Mouse (Mus musculus) right cerebral cortex, postnatal 10 days (tissue): ENCODE results near the gene Pilrb1.
"Not testable (repeated sequence)": the region's sequence is repeated elsewhere in the genome, so short reads cannot be mapped to it uniquely, and the experiment has no call there.

Experiments
- DNase-seq, 2 experiments: peaks; one replicate each; pipeline ENCODE4 v3.0.0; 2021; ENCODE audit warnings: low spot score in 2 of 2

Pilrb1 gene

GRCm38 (mm10) chr5:137857960-137858710 lies at the start of gene Pilrb1:
Pilrb1 (minus strand) TSS chr5:137858106.
- not testable (repeated sequence) for DNase-seq

DNA sequence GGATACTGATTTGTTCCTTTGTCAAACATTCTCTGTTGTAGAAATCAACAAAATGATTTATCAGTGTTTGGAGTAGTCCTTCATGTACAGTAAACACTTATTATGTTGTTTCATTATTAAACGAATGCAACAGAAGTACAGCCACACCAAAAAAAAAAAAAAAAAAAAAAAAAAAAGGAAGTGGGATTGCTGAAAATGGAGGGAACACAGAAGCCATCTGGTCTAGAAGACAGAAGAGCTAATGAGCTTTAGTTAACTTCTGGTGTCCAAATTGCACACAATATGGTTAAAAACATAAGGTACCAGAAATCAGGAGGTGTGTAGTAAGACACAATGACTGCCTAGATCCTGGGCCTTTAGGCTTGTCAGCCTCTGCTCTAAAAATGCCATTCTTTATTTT lies 39.9 kb upstream of the Pilrb1 start:
- no peak for DNase-seq

- DNase-seq, result no peak
These were observed 35.0 kb upstream of the Pilrb1 start for GRCm38 (mm10) chr5:137892954-137893353.

DNA sequence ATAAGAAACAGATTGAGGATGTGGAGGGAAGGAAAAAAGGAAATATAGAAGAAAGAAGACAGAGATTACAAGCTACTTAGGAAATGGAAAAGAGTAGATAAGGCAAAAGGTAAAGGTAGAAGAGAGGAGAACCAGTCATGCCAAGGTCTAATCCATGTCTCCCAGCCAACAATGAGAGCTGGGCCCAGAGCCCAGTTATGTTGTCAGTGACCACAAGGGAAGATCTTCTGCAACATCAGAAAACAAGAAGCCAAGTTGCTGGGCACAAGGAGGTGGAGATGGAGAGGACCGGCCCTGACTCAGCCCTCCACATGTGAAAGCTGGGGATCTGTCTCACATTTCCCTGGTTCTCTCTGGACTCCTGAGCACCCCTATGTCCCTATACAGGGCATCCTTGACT lies 29.8 kb upstream of the Pilrb1 start:
- no peak for DNase-seq

DNA sequence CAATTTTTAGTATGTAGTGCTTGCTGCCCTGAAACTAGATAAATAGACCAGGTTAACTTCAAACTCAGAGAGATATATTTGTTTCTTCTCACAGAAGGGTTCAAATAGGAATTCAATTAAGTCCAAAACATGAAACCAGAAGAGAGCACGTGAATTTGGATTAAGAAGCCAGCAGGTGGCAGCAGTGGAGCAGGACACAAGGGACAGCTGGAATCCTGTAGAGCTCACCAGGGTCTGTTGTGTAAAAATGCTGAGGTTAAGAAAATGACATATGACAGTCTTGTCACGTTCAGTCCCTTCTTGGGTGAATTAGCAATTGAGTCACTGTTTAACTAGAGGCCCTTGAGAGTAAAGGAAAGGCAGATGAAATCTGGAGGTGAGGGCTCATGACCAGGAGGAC lies 28.0 kb upstream of the Pilrb1 start:
- peak; percentile 63 to 81 for DNase-seq

GRCm38 (mm10) chr5:137883345-137883744 lies 25.4 kb upstream of the Pilrb1 start:
- no peak for DNase-seq

- no peak for DNase-seq
These were observed 25.0 kb upstream of the Pilrb1 start for GRCm38 (mm10) chr5:137882922-137883321.

DNA sequence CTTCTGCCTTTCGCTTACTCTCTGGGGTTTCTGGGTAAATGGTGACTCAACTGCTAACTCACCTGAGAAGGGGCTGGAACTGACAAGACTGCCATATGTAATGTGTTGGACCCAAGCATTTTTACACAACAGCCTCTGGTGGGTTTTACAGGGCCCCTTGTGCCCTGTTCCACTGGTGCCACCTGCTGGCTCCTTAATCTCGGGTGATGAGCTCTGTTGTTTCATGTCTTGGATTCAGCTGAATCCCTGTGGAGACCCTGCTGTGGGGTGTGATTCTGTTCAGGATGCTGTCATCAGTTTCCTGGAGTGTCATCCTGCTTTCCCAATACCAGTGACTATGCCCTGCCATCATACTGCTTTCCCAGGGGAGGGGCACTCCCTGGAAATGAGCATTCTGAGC lies 20.0 kb upstream of the Pilrb1 start:
- DNase-seq, result peak in 1 of 2 experiments; percentile 40

GRCm38 (mm10) chr5:137875054-137875453 lies 17.1 kb upstream of the Pilrb1 start:
- DNase-seq, result no peak

GRCm38 (mm10) chr5:137872381-137872702 lies 14.4 kb upstream of the Pilrb1 start:
- not testable (repeated sequence) for DNase-seq

DNA sequence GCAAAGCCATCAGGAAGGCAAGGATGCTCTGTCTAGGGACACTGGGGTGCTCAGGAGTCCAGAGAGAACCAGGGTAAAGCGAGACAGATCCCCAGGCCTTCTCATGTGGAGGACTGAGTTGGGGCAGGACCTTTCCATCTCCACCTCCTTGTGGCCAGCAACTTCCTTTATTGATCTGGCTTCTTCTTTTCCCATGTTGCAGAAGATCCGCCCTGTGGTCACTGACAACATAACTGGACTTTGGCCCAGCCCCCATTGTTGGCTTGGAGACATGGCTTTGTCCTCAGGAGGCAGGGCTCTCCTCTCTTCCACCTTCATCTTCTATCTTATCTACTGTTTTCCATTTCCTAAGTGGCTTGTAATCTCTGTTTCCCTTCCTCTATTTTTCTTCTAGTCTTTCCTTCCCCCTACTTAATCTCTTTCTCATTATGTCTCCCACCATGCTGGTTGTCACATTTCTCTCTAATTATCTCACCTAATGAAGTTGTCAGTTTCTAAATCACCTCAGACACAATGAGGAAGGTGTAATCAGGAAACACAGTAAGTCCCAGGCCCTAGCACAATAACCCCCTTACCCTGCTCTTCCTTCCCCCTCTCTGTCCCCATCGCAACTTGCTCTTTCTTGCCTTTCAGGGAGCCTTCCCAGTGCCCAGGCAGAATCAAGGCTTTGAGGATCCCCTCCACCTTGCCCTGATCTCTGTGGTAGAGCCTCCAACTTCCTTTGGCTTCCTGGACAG lies 13.9 kb upstream of the Pilrb1 start, which contains the start of gene Pilrb2:
TSS of gene Pilrb2 (minus strand) at position 172 of the 737 bp plus-strand sequence.
- not testable (repeated sequence) for DNase-seq

GRCm38 (mm10) chr5:137868600-137868999 lies 10.7 kb upstream of the Pilrb1 start:
- DNase-seq, result not testable (repeated sequence)

GRCm38 (mm10) chr5:137864008-137864407 lies 6.1 kb upstream of the Pilrb1 start:
- not testable (repeated sequence) for DNase-seq

- DNase-seq, result not testable (repeated sequence)
These were observed 1.0 kb downstream of the Pilrb1 start for GRCm38 (mm10) chr5:137856870-137857269.

DNA sequence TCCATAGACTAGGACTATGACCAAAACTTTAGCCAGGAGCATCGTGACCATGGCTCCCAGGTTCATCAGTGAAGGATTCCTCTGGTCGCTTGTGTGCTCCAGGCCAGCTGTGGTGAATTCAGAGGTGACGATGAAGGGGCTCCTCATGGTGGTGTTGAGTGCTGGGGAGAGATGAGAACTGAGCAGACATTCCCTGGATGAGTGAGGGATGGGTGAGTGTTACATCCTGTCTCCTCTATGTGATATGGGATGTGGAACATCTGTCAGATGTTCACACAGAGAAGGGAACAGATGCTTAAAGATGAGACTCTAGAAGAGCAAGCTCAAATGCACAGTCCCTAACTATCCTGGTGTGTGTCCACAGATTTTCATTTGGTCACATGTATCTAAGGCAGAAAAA lies 3.0 kb downstream of the Pilrb1 start:
- not testable (repeated sequence) for DNase-seq

DNA sequence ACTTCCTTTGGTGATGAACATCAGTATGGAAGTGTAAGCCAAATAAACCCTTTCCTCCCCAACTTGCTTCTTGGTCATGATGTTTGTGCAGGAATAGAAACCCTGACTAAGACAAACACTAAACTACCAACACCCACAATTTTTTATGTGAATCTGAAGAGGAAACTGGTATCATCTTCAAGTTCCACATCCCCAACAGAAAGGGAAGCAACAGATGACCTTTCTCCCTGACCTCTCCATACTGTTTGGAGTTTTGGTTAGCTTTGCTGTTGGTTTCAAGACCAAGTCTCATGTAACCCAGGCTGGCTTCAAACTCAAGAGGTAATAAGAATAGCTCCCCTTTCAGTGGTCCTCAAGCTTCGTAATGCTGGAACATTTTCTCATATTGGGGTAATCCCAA lies 7.6 kb downstream of the Pilrb1 start:
- DNase-seq, result not testable (repeated sequence)

- DNase-seq, result not testable (repeated sequence)
These were observed 20.8 kb downstream of the Pilrb1 start for GRCm38 (mm10) chr5:137837110-137837509.

- no peak for DNase-seq
These were observed 21.3 kb downstream of the Pilrb1 start for GRCm38 (mm10) chr5:137836611-137837010.

DNA sequence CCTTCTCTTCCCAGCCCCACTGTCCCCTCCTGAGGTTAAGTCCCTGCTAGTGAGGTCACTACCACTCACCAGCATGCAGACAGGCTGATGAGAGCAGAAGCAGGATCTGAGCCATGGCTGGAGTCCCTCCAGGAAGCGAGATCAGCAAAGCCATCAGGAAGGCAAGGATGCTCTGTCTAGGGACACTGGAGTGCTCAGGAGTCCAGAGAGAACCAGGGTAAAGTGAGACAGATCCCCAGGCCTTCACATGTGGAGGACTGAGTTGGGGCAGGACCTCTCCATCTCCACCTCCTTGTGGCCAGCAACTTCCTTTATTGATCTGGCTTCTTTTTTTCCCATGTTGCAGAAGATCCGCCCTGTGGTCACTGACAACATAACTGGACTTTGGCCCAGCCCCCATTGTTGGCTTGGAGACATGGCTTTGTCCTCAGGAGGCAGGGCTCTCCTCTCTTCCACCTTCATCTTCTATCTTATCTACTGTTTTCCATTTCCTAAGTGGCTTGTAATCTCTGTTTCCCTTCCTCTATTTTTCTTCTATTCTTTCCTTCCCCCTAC lies 21.9 kb downstream of the Pilrb1 start, which contains the start of gene Pilra:
TSS of gene Pilra (minus strand) at position 316 of the 555 bp plus-strand sequence.
- DNase-seq, result not testable (repeated sequence)

DNA sequence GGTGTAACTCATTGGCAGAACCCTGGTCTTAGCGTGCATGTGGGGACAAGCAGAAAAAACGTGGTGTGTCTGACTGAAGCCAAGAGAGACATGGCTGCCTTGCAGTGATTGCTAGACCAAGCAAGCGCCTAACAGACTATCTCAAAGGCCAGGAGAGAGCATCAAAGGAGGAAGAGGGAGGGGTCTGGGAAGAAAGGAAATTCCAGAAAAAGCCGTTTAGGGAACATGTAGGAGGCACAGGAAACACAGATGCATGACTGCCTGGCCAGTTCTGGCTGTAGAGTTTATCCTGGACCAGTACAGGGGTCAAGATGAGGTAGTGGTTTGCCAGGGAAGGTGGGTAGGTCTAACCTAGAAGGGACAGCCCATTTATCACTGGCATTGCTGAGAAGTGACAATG lies 24.4 kb downstream of the Pilrb1 start:
- DNase-seq, result no peak

GRCm38 (mm10) chr5:137831506-137831905 lies 26.4 kb downstream of the Pilrb1 start:
- DNase-seq, result no peak

- DNase-seq, result no peak
These were observed 26.8 kb downstream of the Pilrb1 start for GRCm38 (mm10) chr5:137831106-137831505.

GRCm38 (mm10) chr5:137830238-137830637 lies 27.7 kb downstream of the Pilrb1 start:
- DNase-seq, result peak; percentile 28 to 32
